Mouse (Mus musculus) bone marrow macrophage, adult 2 months (primary cell): ENCODE results near the gene Kif5c.

Experiments
- CTCF ChIP-seq: IDR thresholded peaks from 2 replicates; pipeline ENCODE4 v1.5.1; 2012; ENCODE audit warnings: low read depth, mild to moderate bottlenecking, low read length, moderate library complexity
- POLR2A ChIP-seq: IDR thresholded peaks from 2 replicates; pipeline ENCODE4 v1.6.1; 2012; ENCODE audit warnings: mild to moderate bottlenecking, low read depth, low read length, borderline replicate concordance

GRCm38 (mm10) chr2:49788643-49789042 is 169.5 kb downstream of the Kif5c start:
- TF ChIP-seq CTCF: no peak
- no peak for TF ChIP-seq POLR2A
